Mouse (Mus musculus) midbrain, embryonic 12.5 days (tissue): ENCODE results near the gene Sdcbp2. TPM values are rescaled to one million over a fixed set of nuclear protein-coding genes. Genes with fewer than 3 reads are reported as not detected.

Experiments
- ATAC-seq: fragments of 200-750 bp; cut with Nextera tagmentation; 2 replicates; pipeline ENCODE4 v1.8.0; 2017; ENCODE audit warnings: low read depth, moderate TSS enrichment, moderate library complexity; ENCODE audit not compliant: low FRiP score
- H3K27ac ChIP-seq: fragments of 300-500 bp; sonication (generic); replicated peaks from 2 replicates; pipeline ENCODE4 v1.5.1; 2016; ENCODE audit warnings: mild to moderate bottlenecking
- H3K27me3 ChIP-seq: fragments of 300-500 bp; sonication (generic); 2 replicates; pipeline ENCODE4 v1.6.1; 2016; ENCODE audit warnings: mild to moderate bottlenecking
- H3K36me3 ChIP-seq: fragments of 300-500 bp; sonication (generic); 2 replicates; pipeline ENCODE4 v1.6.1; 2016
- H3K4me1 ChIP-seq: fragments of 300-500 bp; sonication (generic); 2 replicates; pipeline ENCODE4 v1.6.1; 2016
- H3K4me2 ChIP-seq: fragments of 300-500 bp; sonication (generic); replicated peaks from 2 replicates; pipeline ENCODE4 v1.6.1; 2016; ENCODE audit warnings: mild to moderate bottlenecking, moderate library complexity
- H3K4me3 ChIP-seq: fragments of 300-500 bp; sonication (generic); 2 replicates; pipeline ENCODE4 v1.5.1; 2016; ENCODE audit warnings: mild to moderate bottlenecking
- H3K9ac ChIP-seq: fragments of 300-500 bp; sonication (generic); replicated peaks from 2 replicates; pipeline ENCODE4 v1.6.1; 2016; ENCODE audit warnings: mild to moderate bottlenecking, moderate library complexity
- H3K9me3 ChIP-seq: fragments of 300-500 bp; sonication (generic); 2 replicates; pipeline ENCODE4 v1.6.1; 2016; ENCODE audit warnings: mild to moderate bottlenecking
- WGBS: fragments of 180-500 bp; shearing (Covaris S2); methylation state at CpG from one replicate; pipeline ENCODE4 v1.1.7; 2016; 5-methylcytosine and 5-hydroxymethylcytosine counted together
- polyA plus RNA-seq: library from polyadenylated mRNA; unstranded; fragments of >200 nt; fragmentation: Nextera tagmentation; extraction: Ambion mirVana; gene quantifications from 2 replicates; pipeline ENCODE4 v1.2.1, GENCODE M21; 2016

The Sdcbp2 gene
- 0.33 and 0.50 TPM in 2 replicates for polyA plus RNA-seq

DNA sequence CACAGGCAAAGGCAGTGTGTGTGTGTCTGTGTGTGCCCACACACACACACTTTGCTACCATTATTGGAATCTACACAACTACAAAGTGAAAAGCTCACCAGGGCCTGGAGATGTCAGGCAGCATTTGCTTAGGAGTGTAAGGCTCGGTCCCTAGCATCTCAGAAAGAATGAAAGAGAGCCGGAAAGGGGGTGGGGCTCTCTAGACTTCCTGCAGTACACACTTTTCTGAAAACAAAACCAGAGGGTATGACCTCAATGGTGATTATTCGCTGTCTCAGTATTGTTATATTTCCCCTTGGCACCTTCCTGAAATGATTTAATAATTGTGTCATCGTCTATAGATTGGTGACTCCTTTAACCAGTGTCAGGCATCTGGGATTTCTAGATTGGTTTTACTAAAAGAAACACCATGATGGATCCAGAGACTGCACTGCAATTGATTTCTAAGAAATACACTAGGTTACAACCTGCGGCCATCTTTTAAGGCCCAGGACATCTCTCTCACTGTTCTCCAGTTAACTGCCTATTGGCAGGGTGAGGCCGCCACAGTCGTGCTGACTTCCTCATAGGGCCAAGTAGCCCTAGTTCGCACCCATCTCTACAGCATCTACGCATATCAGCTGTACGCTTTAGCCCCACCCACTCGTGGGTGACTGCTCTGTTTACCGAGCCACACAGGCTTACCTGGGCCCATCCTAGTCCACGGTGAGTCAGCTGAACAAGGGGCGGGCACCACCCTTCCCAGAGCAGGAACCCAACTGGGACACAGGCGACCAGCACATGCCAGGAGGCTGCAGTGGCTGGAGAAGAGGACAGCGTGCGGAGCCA is at the start of gene Sdcbp2:
Sdcbp2 (plus strand) TSS at position 750 of the 828 bp plus-strand sequence.
- no peak within 1 kb of the TSS for H3K9ac ChIP-seq
- 75% methylated on average over 17 of the region's 17 CpGs for WGBS
- no peak for ATAC-seq
- H3K4me2 ChIP-seq, result no peak within 1 kb of the TSS
- H3K27ac ChIP-seq, result no peak within 1 kb of the TSS
- H3K9me3 ChIP-seq, result no peaks in the 10 kb centered on the region
- H3K27me3 ChIP-seq, result 0 out of 2 replicates have a peak, but pooled peaks cover 4% of the 10 kb centered on the region
- peaks cover 15% of the 10 kb centered on the region for H3K4me1 ChIP-seq
- H3K36me3 ChIP-seq, result no peaks in the 10 kb centered on the region
- H3K4me3 ChIP-seq, result no peak within 1 kb of the TSS

DNA sequence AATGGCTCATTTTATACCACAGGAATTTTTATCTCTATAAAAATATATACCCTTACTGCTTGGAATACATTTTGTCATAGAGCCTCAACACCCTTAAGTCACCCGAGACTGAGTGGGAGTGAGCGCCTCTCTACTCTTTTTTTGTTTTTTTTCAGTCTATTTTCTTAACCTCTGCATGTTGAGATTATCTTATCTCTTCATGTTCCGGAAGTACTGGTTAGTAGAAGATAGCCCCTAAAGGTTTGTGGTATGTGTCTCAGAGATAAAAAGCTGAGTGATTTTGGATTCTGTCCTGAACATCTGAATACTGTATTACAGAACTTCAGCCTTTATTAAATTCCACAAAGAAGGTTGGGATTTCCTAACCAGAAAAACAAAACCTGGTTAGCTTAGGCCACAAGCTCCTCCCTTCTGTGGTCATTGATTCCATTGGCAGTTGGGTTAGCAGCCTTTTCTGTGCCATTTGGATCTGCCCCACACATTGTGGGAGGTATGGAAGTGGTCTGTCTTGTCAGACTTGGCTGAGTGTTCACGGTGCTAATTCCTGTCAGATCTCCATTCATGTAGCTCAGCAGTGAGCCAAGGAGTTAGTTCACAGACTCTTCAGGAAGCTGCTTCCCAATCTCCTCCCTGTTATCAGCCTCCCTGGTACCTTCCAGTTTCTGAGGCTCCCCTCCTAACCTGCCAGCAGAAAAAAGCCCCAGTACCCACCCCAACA is 47.9 kb upstream of the Sdcbp2 start:
- no peaks in the 10 kb centered on the region for H3K27me3 ChIP-seq
- no peaks in the 10 kb centered on the region for H3K4me1 ChIP-seq
- no peaks in the 10 kb centered on the region for H3K9me3 ChIP-seq
- H3K4me2 ChIP-seq, result no peak overlapping the region
- ATAC-seq, result no peak
- H3K36me3 ChIP-seq, result peaks cover 10% of the 10 kb centered on the region
- H3K27ac ChIP-seq, result no peak overlapping the region
- 69% methylated on average over 4 of the region's 4 CpGs for WGBS
- no peak overlapping the region for H3K9ac ChIP-seq
- no peak overlapping the region for H3K4me3 ChIP-seq

DNA sequence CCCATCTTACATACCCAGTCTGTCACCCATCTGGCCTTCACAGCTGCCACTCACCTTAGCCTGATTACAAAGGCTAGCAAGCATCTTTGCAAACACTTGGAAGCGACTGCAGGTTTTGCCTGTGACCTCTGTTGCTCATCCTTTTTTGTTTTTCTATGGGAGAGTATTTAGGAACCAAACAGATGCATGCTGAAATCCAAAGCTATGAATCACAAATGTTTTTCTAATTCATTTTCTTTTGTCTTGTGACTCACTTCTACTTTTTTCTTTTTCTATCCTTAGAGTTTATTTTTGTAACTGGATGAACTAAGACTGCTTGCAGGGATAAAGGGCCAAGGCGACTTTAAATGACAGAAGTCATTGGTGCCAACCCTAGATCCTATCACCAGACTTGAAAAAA is 46.9 kb upstream of the Sdcbp2 start:
- no peak overlapping the region for H3K4me2 ChIP-seq
- ATAC-seq, result no peak
- 72% methylated on average over 2 of the region's 2 CpGs for WGBS
- H3K9me3 ChIP-seq, result no peaks in the 10 kb centered on the region
- H3K9ac ChIP-seq, result no peak overlapping the region
- H3K27me3 ChIP-seq, result no peaks in the 10 kb centered on the region
- H3K4me1 ChIP-seq, result no peaks in the 10 kb centered on the region
- H3K27ac ChIP-seq, result no peak overlapping the region
- H3K4me3 ChIP-seq, result no peak overlapping the region
- peaks cover 9% of the 10 kb centered on the region for H3K36me3 ChIP-seq

DNA sequence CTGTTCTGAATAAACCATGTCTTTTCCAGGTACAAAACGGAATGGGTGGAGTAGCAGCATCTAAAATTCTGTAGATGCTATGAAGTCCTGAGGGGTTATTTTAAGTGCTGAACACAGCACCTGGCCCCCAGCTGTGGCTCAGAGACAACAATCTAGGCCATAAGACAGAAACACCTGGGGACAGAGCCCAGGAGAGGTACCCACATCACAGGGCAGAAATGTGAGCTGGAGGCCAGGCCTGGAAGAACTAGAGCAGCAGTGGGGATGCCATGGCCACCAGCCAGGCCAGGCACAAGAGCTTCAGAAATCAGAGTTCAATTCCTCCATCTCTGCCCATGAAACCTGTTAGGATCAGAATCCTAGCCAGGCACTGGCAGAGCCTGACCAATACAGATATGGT is 44.4 kb upstream of the Sdcbp2 start:
- Histone ChIP-seq H3K9ac (no peak overlapping the region), H3K27me3 (no peaks in the 10 kb centered on the region), H3K4me2 (no peak overlapping the region), H3K4me1 (no peaks in the 10 kb centered on the region), H3K27ac (no peak overlapping the region), H3K9me3 (no peaks in the 10 kb centered on the region), H3K4me3 (no peak overlapping the region), H3K36me3 (no peaks in the 10 kb centered on the region)
- 89% methylated on average over 1 of the region's 1 CpGs for WGBS
- ATAC-seq, result no peak

DNA sequence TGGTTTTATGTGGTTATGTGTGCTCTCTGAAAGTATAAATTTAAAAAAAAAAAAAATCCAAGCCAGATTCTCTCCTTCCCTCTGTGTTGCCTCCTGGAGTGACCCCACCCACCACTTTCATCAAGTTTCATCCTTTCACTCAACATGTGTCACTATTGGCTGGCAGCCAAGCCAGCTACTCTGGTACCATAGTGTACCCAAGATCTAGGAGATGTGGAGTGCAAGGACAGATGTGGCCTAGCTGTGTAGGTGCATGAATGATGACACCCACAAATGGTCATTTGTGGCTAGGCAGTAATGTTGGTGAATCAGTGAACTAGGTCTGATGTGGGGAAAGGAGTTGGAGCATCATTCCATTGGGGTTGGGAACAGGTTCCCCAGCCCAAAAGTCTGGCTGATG is 43.3 kb upstream of the Sdcbp2 start:
- no peak overlapping the region for H3K9ac ChIP-seq

DNA sequence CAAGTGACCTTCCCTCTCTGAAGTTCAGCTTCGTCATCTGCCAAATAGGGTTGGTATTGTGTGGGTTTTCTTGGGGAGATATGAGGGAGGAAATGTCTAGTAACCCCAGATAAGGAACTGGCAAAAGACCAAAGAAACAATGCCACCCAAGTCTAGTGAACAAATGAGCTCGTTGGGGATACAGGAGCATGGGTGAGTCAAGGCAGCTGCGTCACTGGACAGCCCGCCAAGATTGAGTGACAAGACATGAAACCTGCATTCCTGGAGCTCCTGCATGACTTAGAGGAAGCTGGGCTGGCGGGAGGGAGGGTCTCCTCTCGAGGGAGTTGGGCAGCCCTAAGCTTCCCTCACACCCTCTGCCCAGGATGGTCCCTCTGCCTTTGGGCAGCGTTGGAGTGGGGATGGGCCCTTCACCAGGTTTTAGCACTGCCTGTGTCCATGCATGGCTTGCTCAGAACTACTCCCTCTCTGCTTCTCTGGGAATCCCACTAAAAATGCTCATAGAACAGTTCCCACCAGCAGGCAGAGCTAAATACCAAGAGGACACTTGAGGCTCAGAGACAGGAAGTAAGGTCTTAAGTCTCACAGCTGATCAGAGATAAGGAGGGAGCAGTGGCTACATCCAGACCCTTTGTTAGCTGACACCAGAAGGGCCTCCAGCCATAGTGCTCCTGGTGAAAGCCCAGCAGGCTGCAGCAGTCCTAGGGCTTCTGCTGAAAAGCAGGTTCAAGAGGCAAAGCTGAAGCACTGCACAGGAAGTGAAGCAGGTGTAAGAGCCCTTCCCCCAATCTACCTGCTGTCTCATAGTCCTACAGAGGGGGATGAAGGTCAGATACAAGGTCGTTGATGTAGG is 41.8 kb upstream of the Sdcbp2 start:
- 60% methylated on average over 8 of the region's 8 CpGs for WGBS
- ATAC-seq, result no peak
- no peak overlapping the region for H3K4me2 ChIP-seq
- no peaks in the 10 kb centered on the region for H3K27me3 ChIP-seq
- no peak overlapping the region for H3K9ac ChIP-seq
- H3K4me1 ChIP-seq, result no peaks in the 10 kb centered on the region; the same call in 1 of the 2 replicates
- H3K36me3 ChIP-seq, result no peaks in the 10 kb centered on the region
- H3K27ac ChIP-seq, result no peak overlapping the region
- no peaks in the 10 kb centered on the region for H3K9me3 ChIP-seq
- H3K4me3 ChIP-seq, result no peak overlapping the region

More for the DNA sequence above, 43.3 kb upstream of the Sdcbp2 start:
- Histone ChIP-seq H3K4me2 (no peak overlapping the region), H3K4me1 (no peaks in the 10 kb centered on the region), H3K4me3 (no peak overlapping the region), H3K9me3 (no peaks in the 10 kb centered on the region), H3K27ac (no peak overlapping the region), H3K36me3 (no peaks in the 10 kb centered on the region), H3K27me3 (no peaks in the 10 kb centered on the region)
- no peak for ATAC-seq

DNA sequence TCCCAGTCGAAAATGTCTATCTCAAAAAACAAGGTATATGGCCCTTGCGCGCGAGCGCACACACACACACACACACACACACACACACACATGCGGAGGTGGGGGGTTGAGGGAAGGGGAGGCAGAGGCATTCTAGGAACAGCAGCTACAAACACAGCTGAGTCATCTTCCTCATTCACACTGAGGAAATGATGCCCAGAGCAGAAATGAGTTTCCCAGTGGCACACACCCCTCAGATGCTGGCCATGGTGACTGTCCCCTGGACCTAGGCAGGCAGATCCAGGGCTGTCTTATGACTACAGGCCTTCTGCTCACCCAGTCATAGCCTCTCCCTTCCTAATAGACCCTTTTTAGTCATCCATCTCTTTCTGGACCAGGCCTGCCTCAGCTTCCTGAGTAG is 38.8 kb upstream of the Sdcbp2 start:
- no peak overlapping the region for H3K27ac ChIP-seq
- no peak overlapping the region for H3K4me3 ChIP-seq
- no peak for ATAC-seq
- no peaks in the 10 kb centered on the region for H3K9me3 ChIP-seq
- 92% methylated on average over 6 of the region's 6 CpGs for WGBS
- H3K9ac ChIP-seq, result no peak overlapping the region
- no peak overlapping the region for H3K4me2 ChIP-seq
- H3K4me1 ChIP-seq, result no peaks in the 10 kb centered on the region; the same call in 1 of the 2 replicates
- no peaks in the 10 kb centered on the region for H3K36me3 ChIP-seq
- H3K27me3 ChIP-seq, result no peaks in the 10 kb centered on the region

DNA sequence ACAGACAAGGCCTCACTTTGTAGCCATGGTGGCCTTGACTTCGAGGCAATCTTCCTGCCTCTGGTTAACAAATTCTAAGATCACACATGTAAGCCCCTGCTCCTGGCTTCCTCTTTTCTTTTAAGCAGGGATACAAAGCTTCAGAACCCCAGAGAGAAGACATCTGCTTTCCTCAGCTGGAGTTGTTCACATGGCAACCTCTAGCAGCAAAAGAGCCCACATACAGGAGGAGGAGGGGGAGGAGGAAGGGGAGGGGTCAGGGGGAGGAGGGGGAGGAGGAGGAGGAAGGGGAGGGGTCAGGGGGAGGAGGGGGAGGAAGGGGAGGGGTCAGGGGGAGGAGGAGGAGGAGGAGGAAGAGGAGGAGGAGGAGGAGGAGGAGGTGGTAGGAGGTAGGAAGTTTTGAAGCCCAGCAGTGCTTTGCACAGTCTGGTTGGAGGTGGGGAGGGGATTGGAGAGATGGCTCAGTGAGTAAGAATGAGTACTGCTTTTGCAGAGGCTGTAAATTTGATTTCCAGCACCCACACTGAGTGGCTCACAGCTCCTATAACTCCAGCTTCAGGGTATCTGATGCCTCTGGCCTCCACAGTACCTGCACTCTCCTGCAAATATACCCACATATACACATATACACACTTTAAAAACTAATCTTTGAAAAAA is 36.3 kb upstream of the Sdcbp2 start:
- Histone ChIP-seq H3K4me3 (no peak overlapping the region), H3K9me3 (no peaks in the 10 kb centered on the region), H3K27ac (peak overlapping the region; percentile 54; the same call in 1 of the 2 replicates), H3K27me3 (no peaks in the 10 kb centered on the region), H3K36me3 (no peaks in the 10 kb centered on the region), H3K9ac (no peak overlapping the region), H3K4me2 (no peak overlapping the region), H3K4me1 (no peaks in the 10 kb centered on the region; the same call in 1 of the 2 replicates)
- peak; percentile 59; the same call in 1 of the 2 replicates for ATAC-seq
- WGBS, result 22% methylated on average over 1 of the region's 1 CpGs

DNA sequence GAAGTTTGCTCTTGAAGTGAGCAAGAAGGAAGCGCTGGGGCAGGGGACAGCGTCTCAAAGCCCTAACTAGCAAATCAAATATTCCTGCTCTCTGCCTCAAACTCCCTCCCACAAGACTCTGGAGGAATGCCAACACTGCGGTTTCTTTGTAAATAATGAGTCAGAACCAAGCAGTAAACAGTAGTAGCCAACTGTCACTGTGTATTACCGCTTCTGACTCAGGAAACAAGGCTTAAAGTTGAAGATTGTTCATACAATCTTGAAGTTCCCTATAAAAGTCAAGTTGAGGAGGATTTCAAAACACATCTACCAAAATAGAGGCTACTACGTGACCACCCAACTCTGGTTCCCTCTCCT is 35.8 kb upstream of the Sdcbp2 start:
- Histone ChIP-seq H3K9ac (no peak overlapping the region), H3K4me1 (peaks cover 3% of the 10 kb centered on the region), H3K4me2 (no peak overlapping the region), H3K27ac (no peak overlapping the region), H3K4me3 (no peak overlapping the region), H3K36me3 (no peaks in the 10 kb centered on the region), H3K27me3 (no peaks in the 10 kb centered on the region), H3K9me3 (no peaks in the 10 kb centered on the region)
- ATAC-seq, result no peak
- 82% methylated on average over 5 of the region's 5 CpGs for WGBS

DNA sequence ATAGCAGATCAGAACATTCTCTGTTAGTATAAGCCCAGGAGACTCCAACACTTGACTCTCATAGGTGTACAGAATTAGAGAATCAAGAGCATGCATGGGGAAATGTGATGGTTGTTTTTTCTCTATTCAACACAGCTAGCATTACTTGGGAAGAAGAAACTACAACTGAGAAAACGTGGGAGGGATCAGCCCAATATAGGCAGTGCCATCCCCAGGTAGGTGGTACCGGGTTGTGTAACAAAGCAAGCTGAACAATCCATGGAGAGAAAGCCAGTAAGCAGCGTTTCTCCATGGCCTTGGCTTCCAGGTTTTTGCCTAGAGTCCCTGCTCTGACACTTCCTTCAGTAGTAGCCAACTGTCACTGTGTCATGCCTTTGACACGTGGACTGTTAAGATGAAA is 33.8 kb upstream of the Sdcbp2 start:
- Histone ChIP-seq H3K4me3 (no peak overlapping the region), H3K4me1 (peaks cover 10% of the 10 kb centered on the region), H3K27me3 (no peaks in the 10 kb centered on the region), H3K9ac (no peak overlapping the region), H3K4me2 (no peak overlapping the region), H3K9me3 (no peaks in the 10 kb centered on the region), H3K36me3 (no peaks in the 10 kb centered on the region), H3K27ac (no peak overlapping the region)
- WGBS, result 66% methylated on average over 4 of the region's 4 CpGs
- ATAC-seq, result no peak

DNA sequence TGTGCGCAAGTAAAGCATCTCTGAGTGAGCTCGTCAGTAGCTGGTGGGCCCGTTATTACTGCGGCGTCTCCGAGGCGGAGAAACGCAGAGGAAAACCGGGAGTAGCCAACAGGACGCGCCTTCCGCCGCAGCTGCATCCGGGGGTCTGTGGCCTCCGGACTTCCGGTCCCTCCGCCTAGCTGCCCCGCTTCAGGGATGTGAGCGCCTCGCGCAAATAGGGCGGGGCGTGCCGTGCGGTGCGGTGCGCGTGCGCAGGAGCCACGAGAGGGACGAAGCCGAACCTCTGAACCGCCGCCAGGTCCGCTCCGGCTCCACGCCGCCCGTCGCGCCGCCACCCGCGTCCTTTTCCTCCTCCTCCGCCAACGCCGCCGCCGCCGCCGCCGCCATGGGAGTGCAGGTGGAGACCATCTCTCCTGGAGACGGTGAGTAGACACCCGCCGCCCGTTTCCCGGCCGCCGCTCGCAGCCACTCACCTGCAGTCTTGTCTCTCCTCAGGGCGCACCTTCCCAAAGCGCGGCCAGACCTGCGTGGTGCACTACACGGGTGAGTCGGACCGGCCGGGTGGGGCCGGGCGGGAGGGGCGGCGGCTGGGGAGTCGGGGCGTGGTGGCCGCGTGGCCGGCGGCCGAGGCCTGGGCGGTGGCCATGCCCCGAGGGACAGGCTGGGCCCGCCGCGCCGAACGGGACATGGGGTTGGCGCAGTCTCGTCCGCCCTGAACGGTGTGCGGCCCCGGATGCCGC is 29.9 kb upstream of the Sdcbp2 start, which contains the start of gene Fkbp1a:
Fkbp1a (plus strand) TSS at position 161 of the 740 bp plus-strand sequence.
- H3K9ac ChIP-seq, result peak within 1 kb of the TSS; percentile 97
- H3K4me1 ChIP-seq, result peaks cover 36% of the 10 kb centered on the region
- peaks cover 29% of the 10 kb centered on the region for H3K36me3 ChIP-seq
- H3K27ac ChIP-seq, result peak within 1 kb of the TSS; percentile 91
- no peaks in the 10 kb centered on the region for H3K9me3 ChIP-seq
- H3K4me2 ChIP-seq, result peak within 1 kb of the TSS; percentile 85
- no peaks in the 10 kb centered on the region for H3K27me3 ChIP-seq
- peak within 1 kb of the TSS; percentile 99 for H3K4me3 ChIP-seq
- ATAC-seq, result peak; percentile 96
- under 1% methylated on average over 65 of the region's 93 CpGs for WGBS
